Mouse (Mus musculus): ENCODE results near the gene Bola3.

- no peak for TF ChIP-seq EP300 (optimal IDR thresholded peaks at IDR 0.05)
- TF ChIP-seq CTCF (IDR thresholded peaks at IDR 0.05; ENCODE audit: low read depth): no peak
Observed at GRCm38 (mm10) chr6:83354856-83355781, 6.2 kb downstream of the Bola3 start.
